8 mouse cellular contexts compared by ENCODE assay signal in the genomic region with DNA sequence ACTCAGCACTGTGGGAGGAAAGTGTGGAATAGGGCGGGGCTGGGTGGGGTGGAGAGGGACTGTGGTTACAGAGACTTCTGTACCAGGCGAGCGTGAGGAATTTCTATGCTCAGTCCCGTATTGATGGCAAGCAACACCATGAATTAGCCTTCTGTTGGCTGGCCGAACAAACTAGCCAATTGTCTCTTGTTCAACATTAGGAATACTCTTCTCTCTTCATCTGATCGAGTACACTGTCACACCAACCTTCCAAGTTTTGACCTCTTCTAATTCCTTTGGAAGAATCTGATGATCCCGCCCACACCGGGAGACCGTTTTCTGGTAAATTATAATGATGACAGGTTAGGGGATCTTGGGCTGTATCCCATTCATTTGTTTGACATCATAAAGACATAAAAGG. TPM values are rescaled to one million over a fixed set of nuclear protein-coding genes. Genes with fewer than 3 reads are reported as not detected.
DNase-seq lines count a peak whose midpoint lies in the region; ATAC-seq and TF ChIP-seq lines count a peak whose summit lies in the region.

No protein-coding gene starts in this region.

- no peaks in the 10 kb centered on the region for H3K27me3 ChIP-seq in kidney, embryonic 16.5 days (ENCODE audit: insufficient read depth, low read length)
- no peaks in the 10 kb centered on the region for H3K27me3 ChIP-seq in forebrain, embryonic 11.5 days (ENCODE audit: control insufficient read depth, insufficient read depth, low read length)
- no peaks in the 10 kb centered on the region for H3K27me3 ChIP-seq in stomach, postnatal 0 days (ENCODE audit: control insufficient read depth, insufficient read depth, low read length)

- H3K4me2 ChIP-seq in kidney, embryonic 16.5 days (replicated peaks; ENCODE audit: low read depth, low read length) = peak overlapping the region; percentile 66
- H3K4me2 ChIP-seq in forebrain, embryonic 11.5 days (ENCODE audit: low read depth, low read length, severe bottlenecking) = peak overlapping the region; percentile 92
- peak overlapping the region; percentile 57 for H3K4me2 ChIP-seq in stomach, postnatal 0 days (replicated peaks; ENCODE audit: low read depth)

- H3K4me3 ChIP-seq in kidney, embryonic 16.5 days (ENCODE audit: low read length) = peak overlapping the region; percentile 77
- peak overlapping the region; percentile 50 for H3K4me3 ChIP-seq in forebrain, embryonic 11.5 days (ENCODE audit: low read depth, low read length)
- peak overlapping the region; percentile 42 for H3K4me3 ChIP-seq in stomach, postnatal 0 days (ENCODE audit: low read depth, low read length)

- no peak overlapping the region for H3K27ac ChIP-seq in kidney, embryonic 16.5 days (ENCODE audit: low read length)
- H3K27ac ChIP-seq in forebrain, embryonic 11.5 days (ENCODE audit: low read depth, low read length) = no peak overlapping the region
- H3K27ac ChIP-seq in stomach, postnatal 0 days (replicated peaks) = no peak overlapping the region

- no peak for TF ChIP-seq EP300 in stomach, postnatal 0 days (optimal IDR thresholded peaks at IDR 0.05)

- WGBS in kidney, embryonic 16.5 days = 13% methylated on average over 9 of the region's 9 CpGs
- 22% methylated on average over 9 of the region's 9 CpGs for WGBS in forebrain, embryonic 11.5 days
- WGBS in stomach, postnatal 0 days = 9% methylated on average over 9 of the region's 9 CpGs

- peaks cover 7% of the 10 kb centered on the region; the same call in 1 of the 2 replicates for H3K36me3 ChIP-seq in kidney, embryonic 16.5 days (ENCODE audit: insufficient read depth, low read length)
- H3K36me3 ChIP-seq in forebrain, embryonic 11.5 days (ENCODE audit: control insufficient read depth, insufficient read depth, low read length) = no peaks in the 10 kb centered on the region
- H3K36me3 ChIP-seq in stomach, postnatal 0 days (ENCODE audit: control insufficient read depth, insufficient read depth, low read length) = no peaks in the 10 kb centered on the region

- no peak for TF ChIP-seq CTCF in stomach, postnatal 0 days (IDR thresholded peaks at IDR 0.05; ENCODE audit: low read depth)

- DNase-seq in kidney, adult 9 months = no peak
- DNase-seq in NIH3T3 (ENCODE audit: low read depth) (peak; percentile 17), liver (peak; percentile 19)
- no peak for DNase-seq in forebrain, embryonic 11.5 days (ENCODE audit: low spot score)
- DNase-seq in stomach, postnatal 0 days (ENCODE audit: low spot score) = peak; percentile 23
- DNase-seq in spleen, postnatal 4 days (ENCODE audit: low spot score in 2 of 2) = no peak
- DNase-seq in thymus, postnatal 14 days = no peak

- H3K4me1 ChIP-seq in kidney, embryonic 16.5 days (ENCODE audit: insufficient read depth, low read length) = peaks cover 9% of the 10 kb centered on the region
- H3K4me1 ChIP-seq in forebrain, embryonic 11.5 days (replicated peaks; ENCODE audit: control insufficient read depth, insufficient read depth, low read length) = peaks cover 3% of the 10 kb centered on the region
- no peaks in the 10 kb centered on the region; the same call in 1 of the 2 replicates for H3K4me1 ChIP-seq in stomach, postnatal 0 days (replicated peaks; ENCODE audit: control insufficient read depth, insufficient read depth)

- peak overlapping the region; percentile 78 for H3K9ac ChIP-seq in kidney, embryonic 16.5 days (replicated peaks; ENCODE audit: low read length)
- H3K9ac ChIP-seq in forebrain, embryonic 11.5 days (ENCODE audit: low read length) = peak overlapping the region; percentile 64
- peak overlapping the region; percentile 18; the same call in 1 of the 2 replicates for H3K9ac ChIP-seq in stomach, postnatal 0 days (ENCODE audit: low read length)

- 0 out of 2 replicates have a peak, but pooled peaks have one; percentile 2 for ATAC-seq in kidney, embryonic 16.5 days (ENCODE audit: low FRiP score, low TSS enrichment)
- no peak; the same call in 1 of the 2 replicates for ATAC-seq in forebrain, embryonic 11.5 days (replicated peaks; ENCODE audit: low FRiP score)
- no peak for ATAC-seq in stomach, postnatal 0 days (ENCODE audit: low FRiP score, low TSS enrichment)

- no peaks in the 10 kb centered on the region for H3K9me3 ChIP-seq in kidney, embryonic 16.5 days (ENCODE audit: low read length)
- no peaks in the 10 kb centered on the region for H3K9me3 ChIP-seq in forebrain, embryonic 11.5 days (ENCODE audit: control insufficient read depth, low read length)
- H3K9me3 ChIP-seq in stomach, postnatal 0 days (ENCODE audit: control insufficient read depth, low read length) = no peaks in the 10 kb centered on the region

RNA-seq across cellular contexts. Expression of a gene that starts 0.5 kb away (rescaled TPM):
- polyA plus RNA-seq in kidney, embryonic 16.5 days (2015; fragmentation: Nextera tagmentation; extraction: Ambion mirVana) = 27.0 and 30.6 TPM in 2 replicates
- polyA plus RNA-seq in forebrain, embryonic 11.5 days (2014; fragmentation: Nextera tagmentation; extraction: Ambion mirVana) = 33.6 and 33.9 TPM in 2 replicates
- 9.8 and 11.8 TPM in 2 replicates for polyA plus RNA-seq in stomach, postnatal 0 days (2015; fragmentation: Nextera tagmentation; extraction: Ambion mirVana)

RNA-seq across cellular contexts. Expression of a gene that starts 0.6 kb away (rescaled TPM):
- 28.8 and 40.2 TPM in 2 replicates for polyA plus RNA-seq in kidney, embryonic 16.5 days (2015; fragmentation: Nextera tagmentation; extraction: Ambion mirVana)
- 33.5 and 33.7 TPM in 2 replicates for polyA plus RNA-seq in forebrain, embryonic 11.5 days (2014; fragmentation: Nextera tagmentation; extraction: Ambion mirVana)
- 9.8 and 11.0 TPM in 2 replicates for polyA plus RNA-seq in stomach, postnatal 0 days (2015; fragmentation: Nextera tagmentation; extraction: Ambion mirVana)

RNA-seq across cellular contexts. Expression of a gene that starts 13.1 kb away (rescaled TPM):
- 8.2 and 9.2 TPM in 2 replicates for polyA plus RNA-seq in kidney, embryonic 16.5 days (2015; fragmentation: Nextera tagmentation; extraction: Ambion mirVana)
- 8.6 TPM in 2 replicates for polyA plus RNA-seq in forebrain, embryonic 11.5 days (2014; fragmentation: Nextera tagmentation; extraction: Ambion mirVana)
- 2.3 and 2.6 TPM in 2 replicates for polyA plus RNA-seq in stomach, postnatal 0 days (2015; fragmentation: Nextera tagmentation; extraction: Ambion mirVana)

RNA-seq across cellular contexts. Expression of a gene that starts 22.3 kb away (rescaled TPM):
- polyA plus RNA-seq in kidney, embryonic 16.5 days (2015; fragmentation: Nextera tagmentation; extraction: Ambion mirVana) = 1,468 and 1,536 TPM in 2 replicates
- polyA plus RNA-seq in forebrain, embryonic 11.5 days (2014; fragmentation: Nextera tagmentation; extraction: Ambion mirVana) = 1,036 and 1,079 TPM in 2 replicates
- 1,868 and 2,021 TPM in 2 replicates for polyA plus RNA-seq in stomach, postnatal 0 days (2015; fragmentation: Nextera tagmentation; extraction: Ambion mirVana)

RNA-seq across cellular contexts. Expression of a gene that starts 56.2 kb away (rescaled TPM):
- 869 and 947 TPM in 2 replicates for polyA plus RNA-seq in kidney, embryonic 16.5 days (2015; fragmentation: Nextera tagmentation; extraction: Ambion mirVana)
- polyA plus RNA-seq in forebrain, embryonic 11.5 days (2014; fragmentation: Nextera tagmentation; extraction: Ambion mirVana) = 501 and 559 TPM in 2 replicates
- 755 and 765 TPM in 2 replicates for polyA plus RNA-seq in stomach, postnatal 0 days (2015; fragmentation: Nextera tagmentation; extraction: Ambion mirVana)

Comparison
In these comparisons a context has a peak if more than half of its experiments do, and no peak if none do; other contexts are left out.
1. H3K9ac ChIP-seq: peak in every context shown above with its lines; median percentile 78 in kidney, embryonic 16.5 days; 64 in forebrain, embryonic 11.5 days; 18 in stomach, postnatal 0 days.
2. DNase-seq: peak in NIH3T3 (single experiment), liver (single experiment) and stomach, postnatal 0 days (single experiment); none in kidney, adult 9 months (single experiment), forebrain, embryonic 11.5 days (single experiment), spleen, postnatal 4 days (0 of 2) and thymus, postnatal 14 days (single experiment).
3. Peak in every context shown above with its lines, with median percentiles within 50 percentile points of each other: H3K4me2 ChIP-seq and H3K4me3 ChIP-seq.